Mouse (Mus musculus) liver, adult 2 months (tissue): ENCODE results near the gene Fgfr2.

Experiments used
- CTCF ChIP-seq: fragments of 200-500 bp; IDR thresholded peaks from 2 replicates; pipeline ENCODE4 v1.5.1; 2011; ENCODE audit warnings: low read depth, low read length, control low read depth
- POLR2A ChIP-seq: fragments of 200-500 bp; IDR thresholded peaks from 2 replicates; pipeline ENCODE4 v1.6.1; 2011; ENCODE audit warnings: low read length, control low read depth; ENCODE audit not compliant: insufficient read depth; ENCODE audit errors: extremely low read depth

DNA sequence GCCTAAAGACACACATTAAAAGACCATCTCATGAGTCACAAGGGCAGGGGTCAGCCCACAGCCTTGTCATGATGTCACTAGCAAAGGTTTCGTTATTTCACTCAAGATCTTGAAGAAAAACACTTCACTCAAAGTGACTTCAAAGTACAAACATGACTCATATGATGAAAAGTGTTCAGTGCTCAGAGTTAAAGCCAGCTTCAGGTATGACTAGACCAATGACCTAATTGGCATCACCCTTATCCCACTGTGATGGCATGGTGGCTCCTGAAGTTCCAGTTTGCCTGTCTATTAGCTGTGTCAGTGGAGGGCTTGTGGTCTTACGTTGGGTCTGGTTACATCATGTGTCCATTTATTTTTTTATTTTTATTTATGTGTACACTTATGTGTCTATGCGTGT lies 36.4 kb upstream of the Fgfr2 start:
- no peak for TF ChIP-seq POLR2A
- TF ChIP-seq CTCF: no peak
